Mouse (Mus musculus) ZHBTc4 (cell line): ENCODE data around the gene Gm20388.

ENCODE experiments used
- DNase-seq: peaks from one replicate; pipeline ENCODE4 v3.0.0-alpha.2; 2011; ENCODE audit warnings: low read depth, low spot score

The Gm20388 gene

GRCm38 (mm10) chr8:122523652-122524360 is 2613.2 kb downstream of the Gm20388 start:
- DNase-seq = peak; percentile 50

GRCm38 (mm10) chr8:122524506-122524905 is 2613.9 kb downstream of the Gm20388 start:
- DNase-seq = no peak

GRCm38 (mm10) chr8:122525004-122525403 is 2614.4 kb downstream of the Gm20388 start:
- DNase-seq = no peak

GRCm38 (mm10) chr8:122526084-122526483 is 2615.4 kb downstream of the Gm20388 start:
- DNase-seq = no peak

- DNase-seq = no peak
Observed at GRCm38 (mm10) chr8:122526526-122527170, 2616.0 kb downstream of the Gm20388 start.

GRCm38 (mm10) chr8:122527937-122528336 is 2617.3 kb downstream of the Gm20388 start:
- no peak for DNase-seq

GRCm38 (mm10) chr8:122529159-122529558 is 2618.5 kb downstream of the Gm20388 start:
- DNase-seq = no peak

GRCm38 (mm10) chr8:122531312-122531711 is 2620.7 kb downstream of the Gm20388 start:
- DNase-seq = no peak

- peak; percentile 90 for DNase-seq
Observed at GRCm38 (mm10) chr8:122537033-122537432, 2626.4 kb downstream of the Gm20388 start.

- DNase-seq = no peak
Observed at GRCm38 (mm10) chr8:122537812-122538211, 2627.2 kb downstream of the Gm20388 start.

- no peak for DNase-seq
Observed at GRCm38 (mm10) chr8:122538310-122539076, 2627.9 kb downstream of the Gm20388 start.

- DNase-seq = no peak
Observed at GRCm38 (mm10) chr8:122544138-122544537, 2633.5 kb downstream of the Gm20388 start.

GRCm38 (mm10) chr8:122546066-122546755 is 2635.6 kb downstream of the Gm20388 start:
- DNase-seq = no peak

GRCm38 (mm10) chr8:122546811-122547453 is 2636.3 kb downstream of the Gm20388 start:
- no peak for DNase-seq

GRCm38 (mm10) chr8:122547815-122548214 is 2637.2 kb downstream of the Gm20388 start:
- peak; percentile 75 for DNase-seq

- no peak for DNase-seq
Observed at GRCm38 (mm10) chr8:122548331-122548730, 2637.7 kb downstream of the Gm20388 start.

GRCm38 (mm10) chr8:122548891-122549439 is 2638.3 kb downstream of the Gm20388 start:
- DNase-seq = no peak

- peak; percentile 72 for DNase-seq
Observed at GRCm38 (mm10) chr8:122550234-122550994, 2639.8 kb downstream of the Gm20388 start.

GRCm38 (mm10) chr8:122550995-122551264 is 2640.3 kb downstream of the Gm20388 start:
- DNase-seq = no peak

GRCm38 (mm10) chr8:122551265-122552051 is 2640.8 kb downstream of the Gm20388 start, which contains the start of gene Piezo1:
TSS of gene Piezo1 (minus strand) at chr8:122551329.
- DNase-seq = peak; percentile 95
